Mouse (Mus musculus) ES-E14 (cell line): ENCODE data around the gene Ppm1n. TPM values are rescaled to one million over a fixed set of nuclear protein-coding genes. Genes with fewer than 3 reads are reported as not detected.

ENCODE experiments used
- DNase-seq: peaks from one replicate; pipeline ENCODE4 v3.0.0-alpha.2; 2013; ENCODE audit warnings: low read depth, low spot score
- H3K27ac ChIP-seq: 2 replicates; pipeline ENCODE4 v1.5.1; 2012; ENCODE audit warnings: low read depth, mild to moderate bottlenecking, low read length, moderate library complexity, mixed read lengths; ENCODE audit not compliant: poor library complexity, insufficient read depth, severe bottlenecking
- H3K36me3 ChIP-seq: 2 replicates; pipeline ENCODE4 v1.6.1; 2012; ENCODE audit warnings: mild to moderate bottlenecking, low read length, moderate library complexity, mixed read lengths; ENCODE audit not compliant: control insufficient read depth, poor library complexity, insufficient read depth, severe bottlenecking
- H3K4me1 ChIP-seq, 2 experiments: fragments of 150-350 bp in 1 of 2; sonication (generic) in 1 of 2; 2 replicates each; pipeline ENCODE4 v1.6.1; 2012; ENCODE audit warnings: low read length in 2 of 2, mild to moderate bottlenecking in 1 of 2, mixed read lengths in 1 of 2; ENCODE audit not compliant: control insufficient read depth in 2 of 2, insufficient read depth in 2 of 2, poor library complexity in 1 of 2
- H3K4me3 ChIP-seq, 2 experiments: fragments of 150-350 bp in 1 of 2; sonication (generic) in 1 of 2; 2 replicates each; pipeline ENCODE4 v1.5.1; 2012; ENCODE audit warnings: low read length in 2 of 2, low read depth in 1 of 2, mild to moderate bottlenecking in 1 of 2, mixed read lengths in 1 of 2; ENCODE audit not compliant: insufficient read depth in 1 of 2, poor library complexity in 1 of 2, severe bottlenecking in 1 of 2
- H3K9ac ChIP-seq: 2 replicates; pipeline ENCODE4 v1.6.1; 2012; ENCODE audit warnings: low read depth, mild to moderate bottlenecking, low read length, mixed read lengths; ENCODE audit not compliant: poor library complexity, insufficient read depth, severe bottlenecking
- H3K9me3 ChIP-seq: fragments of 150-350 bp; sonication (generic); 2 replicates; pipeline ENCODE4 v1.6.1; 2012; ENCODE audit warnings: low read depth, mild to moderate bottlenecking, low read length; ENCODE audit not compliant: control insufficient read depth, insufficient read depth
- CHD2 ChIP-seq: IDR thresholded peaks from 2 replicates; pipeline ENCODE4 v1.6.1; 2014; ENCODE audit warnings: mild to moderate bottlenecking, low read depth, low read length, inconsistent platforms
- HCFC1 ChIP-seq: IDR thresholded peaks from 2 replicates; pipeline ENCODE4 v1.6.1; 2012; ENCODE audit warnings: low read length, inconsistent platforms, borderline replicate concordance; ENCODE audit not compliant: insufficient read depth
- MAFK ChIP-seq: IDR thresholded peaks from 2 replicates; pipeline ENCODE4 v1.6.1; 2014; ENCODE audit warnings: mild to moderate bottlenecking, low read depth, low read length, inconsistent platforms; ENCODE audit not compliant: insufficient read depth
- ZC3H11A ChIP-seq: IDR thresholded peaks from 2 replicates; pipeline ENCODE4 v1.6.1; 2012; ENCODE audit warnings: low read depth, mild to moderate bottlenecking, inconsistent platforms, low read length, borderline replicate concordance
- ZNF384 ChIP-seq: IDR thresholded peaks from 2 replicates; pipeline ENCODE4 v1.6.1; 2012; ENCODE audit warnings: low read depth, low read length, inconsistent platforms
- in situ Hi-C, 2 experiments: fragments of 600-800 bp; cut with MboI; formaldehyde crosslinking; loops; one replicate each; pipeline ENCODE4 v1.15.1; 2025; ENCODE audit warnings: low sequenced_read_pairs in 2 of 2, inconsistent platforms in 1 of 2; ENCODE audit not compliant: unreplicated experiment in 2 of 2
- total RNA-seq: library from RNA; depleted of rRNA; stranded (reverse); fragments of 300-350 nt; gene quantifications from 2 replicates; pipeline ENCODE4 v1.2.3, GENCODE M21; 2012

Gene Ppm1n
- total RNA-seq, 1 experiment, result 2.9 TPM

DNA sequence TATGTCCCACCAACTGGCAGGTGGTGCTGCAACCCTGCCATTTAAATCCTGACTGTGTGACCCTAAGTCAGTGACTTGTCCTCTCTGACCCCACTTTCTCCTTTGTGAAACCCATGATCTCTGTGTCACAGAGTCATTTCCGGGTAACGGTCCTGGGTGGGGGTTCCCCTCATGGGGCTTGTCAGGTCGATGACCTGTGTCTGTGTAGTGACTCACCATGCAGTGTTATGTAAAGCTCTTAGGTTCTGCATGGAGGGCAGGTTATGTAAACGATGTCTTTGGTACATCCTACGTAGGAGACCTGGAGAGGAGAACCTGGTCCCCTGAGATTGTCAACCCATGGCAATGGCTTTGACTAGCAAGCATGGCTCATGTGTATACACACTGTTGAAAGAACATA is 41.6 kb upstream of the Ppm1n start:
- H3K36me3 ChIP-seq, result no peaks in the 10 kb centered on the region
- in situ Hi-C loops, result no loop called here
- H3K9me3 ChIP-seq, result no peaks in the 10 kb centered on the region
- no peak for DNase-seq
- TF ChIP-seq HCFC1 (no peak), ZC3H11A (no peak), CHD2 (no peak), MAFK (no peak), ZNF384 (no peak)
- H3K27ac ChIP-seq, result no peak overlapping the region
- H3K9ac ChIP-seq, result no peak overlapping the region
- peaks cover 0 to 4% of the 10 kb centered on the region in 2 experiments; a peak in 2 of 4 replicates for H3K4me1 ChIP-seq
- H3K4me3 ChIP-seq, result no peak overlapping the region

DNA sequence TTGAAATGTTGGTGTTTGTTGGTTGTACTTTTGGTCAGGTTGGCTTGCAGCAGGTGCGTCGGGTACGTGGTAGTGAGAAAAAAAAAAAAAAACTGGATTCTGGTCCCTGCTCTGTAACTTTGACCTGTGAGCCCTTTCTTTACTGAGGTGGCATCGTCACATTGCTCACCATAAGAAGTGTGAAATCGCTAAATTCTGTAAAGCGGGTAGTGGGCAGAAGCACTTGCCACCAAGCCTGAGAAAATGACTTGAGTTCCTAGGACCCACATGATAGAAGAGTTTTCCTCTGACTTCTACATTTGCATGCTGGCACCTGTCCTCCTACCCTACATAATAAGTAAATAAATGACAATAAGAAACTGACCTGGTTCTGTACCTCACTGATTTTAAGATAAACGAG is 40.8 kb upstream of the Ppm1n start:
- H3K4me3 ChIP-seq, result no peak overlapping the region

DNA sequence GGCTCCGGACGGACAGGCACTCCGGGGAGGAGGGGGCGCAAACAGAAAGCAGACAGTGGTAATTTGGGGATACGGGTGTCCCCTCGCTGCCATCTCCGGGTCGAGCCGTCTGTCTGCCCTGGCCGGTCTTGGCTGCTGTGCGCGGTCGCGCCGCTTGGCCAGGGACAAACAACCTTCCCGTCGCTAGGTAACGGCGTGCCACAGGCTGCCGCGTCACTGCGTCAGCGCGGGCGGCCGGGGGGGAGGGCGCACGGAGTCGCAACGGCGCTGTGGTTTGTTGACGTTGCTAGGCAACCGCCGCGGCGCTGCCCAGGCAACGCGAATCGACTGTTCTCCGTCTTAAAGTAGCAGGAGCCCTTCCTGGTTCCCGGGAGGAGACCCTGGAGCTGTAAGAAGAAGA is 40.0 kb upstream of the Ppm1n start:
- in situ Hi-C loops, result no loop called here
- no peaks in the 10 kb centered on the region for H3K9me3 ChIP-seq
- no peak for TF ChIP-seq CHD2
- TF ChIP-seq ZC3H11A, result no peak
- TF ChIP-seq ZNF384, result no peak
- peaks cover 0 to 4% of the 10 kb centered on the region in 2 experiments; a peak in 1 of 4 replicates for H3K4me1 ChIP-seq
- peak overlapping the region; percentile 73; the same call in 1 of the 2 replicates for H3K9ac ChIP-seq
- no peaks in the 10 kb centered on the region for H3K36me3 ChIP-seq
- DNase-seq, result peak; percentile 86
- H3K27ac ChIP-seq, result peak overlapping the region; percentile 32; the same call in 1 of the 2 replicates
- peak overlapping the region; percentile 59 to 68 for H3K4me3 ChIP-seq

More for the DNA sequence above, 40.8 kb upstream of the Ppm1n start:
- TF ChIP-seq ZC3H11A (no peak), CHD2 (no peak), MAFK (no peak), HCFC1 (no peak), ZNF384 (no peak)
- in situ Hi-C loops, result no loop called here
- Histone ChIP-seq H3K4me1 (peaks cover 0 to 4% of the 10 kb centered on the region in 2 experiments; a peak in 1 of 4 replicates), H3K27ac (no peak overlapping the region), H3K36me3 (no peaks in the 10 kb centered on the region), H3K9ac (no peak overlapping the region), H3K9me3 (no peaks in the 10 kb centered on the region)
- DNase-seq, result no peak

DNA sequence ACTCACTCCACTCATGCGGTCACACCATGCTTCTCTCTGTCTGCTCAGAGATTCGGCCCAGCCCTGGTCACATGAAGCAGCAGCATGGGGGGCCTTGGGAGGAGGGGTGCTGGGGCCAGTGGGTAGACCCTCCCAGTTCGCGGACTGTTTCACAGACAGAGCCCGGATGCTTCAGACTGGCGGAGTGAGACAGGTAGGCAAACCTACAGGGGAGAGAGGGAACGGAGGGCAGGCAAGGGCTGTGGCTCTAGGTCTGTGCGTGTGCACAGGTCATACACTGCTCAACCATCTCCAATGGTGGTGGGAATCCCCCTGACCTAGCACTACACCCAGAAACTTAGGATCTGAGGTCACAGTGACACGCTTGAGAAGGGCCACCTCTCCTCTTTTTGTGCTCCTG is 39.6 kb upstream of the Ppm1n start:
- H3K4me1 ChIP-seq, result peaks cover 0 to 4% of the 10 kb centered on the region in 2 experiments; a peak in 1 of 4 replicates
- DNase-seq, result no peak
- H3K9me3 ChIP-seq, result no peaks in the 10 kb centered on the region
- no peak for TF ChIP-seq CHD2
- TF ChIP-seq ZC3H11A, result no peak
- TF ChIP-seq ZNF384, result no peak
- TF ChIP-seq HCFC1, result no peak
- TF ChIP-seq MAFK, result no peak
- peak overlapping the region; percentile 73; the same call in 1 of the 2 replicates for H3K9ac ChIP-seq
- H3K4me3 ChIP-seq, result peak overlapping the region; percentile 59 to 68
- peak overlapping the region; percentile 32; the same call in 1 of the 2 replicates for H3K27ac ChIP-seq
- H3K36me3 ChIP-seq, result no peaks in the 10 kb centered on the region
- in situ Hi-C loops, result no loop called here

DNA sequence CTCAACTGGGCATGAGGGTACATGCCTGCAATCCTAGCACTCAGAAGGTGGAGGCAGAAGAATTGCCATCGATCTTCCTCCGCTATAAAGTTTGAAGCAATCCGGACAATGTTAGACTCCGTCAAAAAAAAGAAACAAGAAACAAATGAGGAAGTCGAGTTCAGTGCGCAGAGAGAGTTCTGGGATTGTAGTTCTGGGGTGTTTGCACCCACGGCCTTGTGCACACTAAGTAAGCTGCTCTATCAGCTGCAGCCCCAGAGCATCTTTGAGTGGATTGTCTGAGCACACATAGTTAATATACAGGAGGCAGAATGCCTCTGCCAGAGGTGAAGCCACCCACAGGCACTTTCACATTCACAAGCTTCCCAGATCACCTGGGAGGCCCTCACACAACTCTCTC is 38.8 kb upstream of the Ppm1n start:
- TF ChIP-seq MAFK, result no peak
- TF ChIP-seq ZNF384, result no peak
- TF ChIP-seq CHD2, result no peak
- no peak for TF ChIP-seq ZC3H11A
- no peak for TF ChIP-seq HCFC1
- Histone ChIP-seq H3K4me1 (peaks cover 0 to 4% of the 10 kb centered on the region in 2 experiments; a peak in 1 of 4 replicates), H3K9ac (no peak overlapping the region), H3K36me3 (no peaks in the 10 kb centered on the region), H3K9me3 (no peaks in the 10 kb centered on the region), H3K27ac (no peak overlapping the region), H3K4me3 (no peak overlapping the region)
- in situ Hi-C loops, result no loop called here
- DNase-seq, result no peak
